Mouse (Mus musculus): ENCODE results near the gene Ppm1n. TPM values are rescaled to one million over a fixed set of nuclear protein-coding genes. Genes with fewer than 3 reads are reported as not detected.

The Ppm1n gene
- total and polyA plus RNA-seq, 3 experiments = not detected

DNA sequence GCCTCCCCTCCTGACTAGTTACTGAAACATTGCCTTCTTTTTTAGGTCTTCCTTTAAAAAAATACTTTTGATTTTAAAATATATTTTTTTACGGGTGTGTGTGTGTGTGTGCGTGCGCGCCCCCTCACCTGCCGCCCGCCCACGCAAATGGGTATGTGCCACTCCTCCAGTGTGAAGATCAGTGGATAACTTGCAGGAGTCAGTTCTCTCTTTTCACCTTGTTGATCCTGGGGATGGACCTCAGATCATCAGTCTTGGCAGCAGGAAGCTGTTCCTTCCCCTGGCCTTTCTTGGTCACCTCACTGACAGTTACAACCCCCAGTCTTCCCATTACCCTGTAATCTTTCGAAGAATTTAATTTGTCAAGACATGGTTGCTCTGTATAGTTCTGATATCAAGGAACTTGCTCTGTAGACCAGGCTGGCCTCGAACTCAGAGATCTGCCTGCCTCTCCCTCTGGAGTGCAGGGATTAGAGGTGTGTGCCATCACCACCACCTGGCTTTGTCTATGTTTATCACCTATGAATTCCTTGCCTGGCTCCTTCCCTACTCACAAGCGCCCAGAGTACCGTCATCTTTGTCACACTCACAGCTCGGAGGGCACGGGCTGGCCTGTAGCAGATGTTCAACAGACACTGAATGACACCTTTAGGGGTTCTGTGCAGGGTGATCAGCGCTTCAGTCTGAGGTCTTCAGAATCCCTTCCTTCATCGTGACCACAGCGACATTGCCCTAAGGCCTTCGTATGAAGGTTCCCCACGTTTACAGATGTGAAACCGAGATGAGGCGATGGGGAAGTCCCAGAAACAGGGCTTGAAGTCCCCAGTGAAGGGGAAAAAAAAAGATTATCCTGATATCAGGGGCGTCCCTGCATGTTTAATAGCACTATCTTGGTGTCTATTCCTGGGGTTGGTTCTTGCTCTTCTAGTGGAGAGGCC is 45.7 kb upstream of the Ppm1n start (continued):
- TF ChIP-seq KAT2A (conservative IDR thresholded peaks at IDR 0.05; ENCODE audit: low read depth, low read length) = no peak
- TF ChIP-seq MYC (IDR thresholded peaks at IDR 0.05; ENCODE audit: low read depth, low read length) = no peak
- no peak for TF ChIP-seq E2F4 (IDR thresholded peaks at IDR 0.05; ENCODE audit: borderline replicate concordance, low read depth, low read length)
- TF ChIP-seq SIN3A (IDR thresholded peaks at IDR 0.05; ENCODE audit: low read length) = no peak
- no peak for TF ChIP-seq JUND (IDR thresholded peaks at IDR 0.05; ENCODE audit: low read depth, low read length)
- no peak for TF ChIP-seq ZMIZ1 (IDR thresholded peaks at IDR 0.05; ENCODE audit: low read depth, low read length)
- peak; percentile 77 for TF ChIP-seq ETS1 (IDR thresholded peaks at IDR 0.05; ENCODE audit: low read depth, low read length)
- no peak for TF ChIP-seq MAZ (IDR thresholded peaks at IDR 0.05; ENCODE audit: low read depth, low read length)
- no peak for TF ChIP-seq NRF1 (IDR thresholded peaks at IDR 0.05; ENCODE audit: insufficient read depth, low read depth, low read length, poor library complexity, severe bottlenecking)
- no peak for TF ChIP-seq BHLHE40 (IDR thresholded peaks at IDR 0.05; ENCODE audit: borderline replicate concordance, low read depth, low read length)
- no peak for TF ChIP-seq MAX (IDR thresholded peaks at IDR 0.05; ENCODE audit: low read length)
- TF ChIP-seq USF1 (IDR thresholded peaks at IDR 0.05; ENCODE audit: low read depth, low read length) = no peak
- peak; percentile 27; the same call in 1 of the 2 replicates for TF ChIP-seq TAL1 (IDR thresholded peaks at IDR 0.05; ENCODE audit: low read length)
- no peak for TF ChIP-seq CHD1 (IDR thresholded peaks at IDR 0.05; ENCODE audit: low read depth, low read length)
- TF ChIP-seq GATA1 (IDR thresholded peaks at IDR 0.05; ENCODE audit: low read depth, low read length) = peak; percentile 80

DNA sequence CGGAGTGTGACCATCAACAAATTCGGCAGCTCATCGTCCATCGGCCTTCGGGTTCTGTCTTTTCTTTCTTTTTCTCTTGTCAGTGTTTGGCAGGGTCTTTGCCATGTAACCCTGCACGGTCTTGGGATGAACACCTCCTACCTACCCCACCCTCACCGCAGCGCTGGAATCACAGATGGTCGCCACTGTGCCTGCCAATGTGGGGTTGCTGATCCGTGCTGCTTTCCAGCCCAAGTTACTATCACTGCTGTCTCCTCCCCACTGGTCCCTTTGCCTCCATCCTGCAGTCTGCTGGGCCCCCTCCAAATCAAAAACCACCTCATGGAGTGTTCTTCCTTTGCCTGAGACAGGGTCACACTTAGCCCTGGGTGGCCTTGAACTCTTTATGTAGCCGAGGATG is 44.4 kb upstream of the Ppm1n start:
- TF ChIP-seq ZKSCAN1 (IDR thresholded peaks at IDR 0.05; ENCODE audit: low read depth, low read length) (no peak), USF1 (IDR thresholded peaks at IDR 0.05; ENCODE audit: low read depth, low read length) (no peak), POLR2A (IDR thresholded peaks at IDR 0.05; ENCODE audit: control insufficient read depth in 1 of 2, insufficient read depth in 1 of 2, low read depth in 1 of 2, low read length in 2 of 2, poor library complexity in 1 of 2) (no peak), NELFE (IDR thresholded peaks at IDR 0.05; ENCODE audit: low read depth, low read length) (no peak), TCF12 (IDR thresholded peaks at IDR 0.05; ENCODE audit: low read depth, low read length) (no peak), CTCF (IDR thresholded peaks at IDR 0.05 in 2 of 3, conservative IDR thresholded peaks at IDR 0.05 in 1 of 3; ENCODE audit: control insufficient read depth in 1 of 3, insufficient read depth in 1 of 3, low read depth in 2 of 3, low read length in 3 of 3, poor library complexity in 1 of 3, severe bottlenecking in 1 of 3) (no peak), ETS1 (IDR thresholded peaks at IDR 0.05; ENCODE audit: low read depth, low read length) (no peak), MXI1 (IDR thresholded peaks at IDR 0.05; ENCODE audit: low read depth, low read length) (no peak), MYB (IDR thresholded peaks at IDR 0.05; ENCODE audit: low read depth, low read length) (no peak), TAL1 (IDR thresholded peaks at IDR 0.05; ENCODE audit: low read length) (no peak), TBP (IDR thresholded peaks at IDR 0.05; ENCODE audit: low read depth, low read length) (no peak), CHD1 (IDR thresholded peaks at IDR 0.05; ENCODE audit: low read depth, low read length) (no peak), UBTF (IDR thresholded peaks at IDR 0.05; ENCODE audit: borderline replicate concordance, insufficient read depth, low read depth, low read length) (no peak), CHD2 (IDR thresholded peaks at IDR 0.05; ENCODE audit: low read length) (no peak), ZNF384 (IDR thresholded peaks at IDR 0.05; ENCODE audit: low read depth, low read length) (no peak), EP300 (IDR thresholded peaks at IDR 0.05; ENCODE audit: low read depth in 1 of 2, low read length in 2 of 2) (no peak), RAD21 (IDR thresholded peaks at IDR 0.05; ENCODE audit: low read depth, low read length) (no peak)
- no peak for DNase-seq (ENCODE audit: low read depth, low spot score)
- Histone ChIP-seq H3K4me3 (ENCODE audit: control insufficient read depth in 1 of 2, insufficient read depth in 1 of 2, low read depth in 2 of 2, low read length in 2 of 2) (no peak overlapping the region), H3K4me1 (ENCODE audit: control insufficient read depth in 1 of 2, insufficient read depth in 2 of 2, low read length in 2 of 2) (peaks cover 9 to 27% of the 10 kb centered on the region in 2 experiments), H3K27ac (ENCODE audit: control insufficient read depth, low read depth, low read length) (no peak overlapping the region), H3K27me3 (ENCODE audit: control insufficient read depth in 1 of 2, insufficient read depth in 2 of 2, low read length in 2 of 2) (peaks cover 0 to 2% of the 10 kb centered on the region in 2 experiments; a peak in 1 of 4 replicates), H3K79me2 (ENCODE audit: control insufficient read depth, insufficient read depth, low read length, poor library complexity) (no peaks in the 10 kb centered on the region), H3K9me3 (replicated peaks; ENCODE audit: insufficient read depth, low read length) (no peaks in the 10 kb centered on the region), H3K36me3 (ENCODE audit: control insufficient read depth in 1 of 2, insufficient read depth in 2 of 2, low read length in 2 of 2) (peaks cover 0 to 15% of the 10 kb centered on the region in 2 experiments; a peak in 2 of 4 replicates), H3K9ac (ENCODE audit: control insufficient read depth, low read depth, low read length, poor library complexity, severe bottlenecking) (no peak overlapping the region)

Data from MEL (cell line).